Mouse (Mus musculus): ENCODE measurements around the gene Tlr2.
"Not testable (repeated sequence)": the region's sequence is repeated elsewhere in the genome, so short reads cannot be mapped to it uniquely, and the experiment has no call there.

Gene Tlr2

DNA sequence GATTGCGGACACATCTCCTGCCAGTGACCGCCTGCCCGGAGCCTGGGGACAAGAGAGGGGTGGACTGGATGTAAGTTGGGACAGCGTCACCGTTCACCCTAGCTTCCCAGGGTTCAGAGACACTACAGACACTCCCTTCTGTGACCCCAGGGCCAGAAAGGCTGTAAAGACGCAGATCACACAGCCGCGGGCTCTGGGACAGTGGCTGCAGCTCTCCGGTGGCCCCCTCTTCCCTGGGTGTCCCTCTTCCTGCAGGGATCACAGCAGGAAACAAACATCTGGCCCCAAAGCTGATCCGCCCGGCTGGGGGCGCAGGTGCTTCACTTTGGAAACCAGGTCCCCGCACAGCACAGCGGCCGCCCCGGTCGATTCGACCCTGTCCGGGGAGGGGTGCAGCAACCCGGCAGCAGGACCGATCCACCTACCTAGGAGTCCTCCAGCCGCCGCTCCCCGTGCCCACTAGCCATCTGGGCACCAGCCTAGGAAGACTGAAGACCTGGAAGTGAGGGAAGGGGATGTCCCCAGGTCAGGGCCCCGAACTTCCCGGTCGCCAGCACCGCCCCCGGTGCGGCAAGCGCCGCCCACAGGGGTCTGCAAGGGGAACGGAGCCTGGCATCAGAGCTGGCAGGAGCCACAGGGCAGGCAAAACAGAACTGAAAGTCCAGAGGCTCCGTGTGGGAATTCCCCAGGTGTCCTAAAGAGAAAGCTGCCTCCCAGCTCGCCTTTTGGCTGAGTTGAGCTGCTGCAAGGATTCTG lies at the start of gene Tlr2:
Gene Tlr2 (minus strand): TSS at position 673 of the 756 bp plus-strand sequence.
- peak; percentile 68 for DNase-seq (ENCODE audit: low spot score)

GRCm38 (mm10) chr3:83885163-83885562 lies 43.6 kb upstream of the Tlr2 start:
- no peak for DNase-seq (ENCODE audit: low spot score)

DNA sequence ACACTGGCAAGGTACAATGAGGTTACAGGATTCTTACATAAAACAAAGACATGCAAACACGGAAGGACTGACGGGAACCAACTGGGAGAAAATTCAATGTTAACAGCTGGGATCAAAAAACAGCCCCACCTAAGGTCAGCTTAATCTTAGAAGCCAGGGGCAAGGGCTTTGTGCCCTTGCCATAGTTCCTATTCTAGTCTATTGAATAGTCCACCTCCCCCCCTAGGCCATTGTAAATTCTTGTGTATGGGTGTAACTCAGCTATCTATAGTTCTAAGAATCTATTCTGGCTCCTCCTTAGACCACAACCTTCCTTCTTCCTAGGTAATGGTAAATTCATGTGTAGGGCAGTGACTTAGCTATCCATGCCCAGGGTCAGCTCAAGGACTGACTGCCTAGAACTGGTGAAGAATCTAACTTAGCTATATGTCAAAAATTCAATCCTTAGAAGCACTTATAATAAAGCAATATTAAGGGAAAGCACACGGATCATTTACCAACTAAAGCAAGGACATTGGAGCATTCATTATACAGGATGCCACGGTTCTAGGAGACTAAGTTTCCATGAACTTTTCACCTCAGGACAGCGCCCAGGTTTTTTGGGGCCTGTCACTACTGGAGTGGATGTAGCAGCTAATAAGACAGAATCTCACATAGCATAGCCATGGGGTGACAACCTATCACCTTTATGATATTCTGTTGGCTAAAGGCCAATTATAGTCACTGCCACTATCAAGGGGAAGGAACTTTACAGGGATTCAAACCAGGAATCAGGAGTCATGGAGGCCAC lies 37.9 kb upstream of the Tlr2 start:
- not testable (repeated sequence) for DNase-seq (ENCODE audit: low spot score)

DNA sequence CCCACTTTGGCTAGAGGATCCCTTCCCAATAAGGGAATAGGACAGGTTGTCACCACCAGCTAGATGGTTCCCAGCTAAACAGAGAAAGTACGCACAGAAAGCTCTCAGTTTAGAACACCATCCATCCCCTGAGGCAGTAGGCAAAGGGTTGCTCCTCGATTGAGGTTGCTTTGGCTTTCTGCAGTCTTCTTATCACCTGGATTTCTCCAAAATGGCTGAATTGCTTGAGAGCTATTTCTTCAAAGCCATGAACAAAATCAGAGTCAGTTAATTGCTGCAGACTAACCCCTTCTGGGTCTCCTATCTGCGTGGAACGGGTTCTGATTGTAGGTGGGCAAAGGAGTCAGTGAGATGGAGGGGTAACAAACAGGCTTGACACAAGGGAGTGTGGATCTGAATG lies 37.2 kb upstream of the Tlr2 start:
- no peak for DNase-seq (ENCODE audit: low spot score)

GRCm38 (mm10) chr3:83876299-83876698 lies 34.7 kb upstream of the Tlr2 start:
- no peak for DNase-seq (ENCODE audit: low spot score)

GRCm38 (mm10) chr3:83875078-83875477 lies 33.5 kb upstream of the Tlr2 start:
- not testable (repeated sequence) for DNase-seq (ENCODE audit: low spot score)

DNA sequence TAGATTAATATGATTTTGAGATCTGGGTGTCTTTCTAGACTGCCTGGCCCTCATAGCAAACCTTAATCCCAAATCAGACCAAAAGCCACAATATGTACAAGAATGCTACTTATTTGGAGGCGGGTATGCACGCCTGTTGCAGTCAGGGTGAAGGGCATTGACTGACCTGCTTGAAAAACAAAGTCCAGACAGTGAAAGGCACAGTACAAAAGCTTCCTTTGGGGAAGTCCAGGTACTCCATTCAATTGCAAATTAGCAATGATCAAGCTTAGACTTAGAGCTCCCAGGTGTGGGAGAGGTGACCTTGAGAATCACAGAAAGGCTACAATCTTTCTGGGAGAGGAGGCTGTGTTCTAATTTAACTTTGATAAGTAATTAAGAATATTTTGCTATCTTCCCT lies 31.3 kb upstream of the Tlr2 start:
- DNase-seq (ENCODE audit: low spot score), result not testable (repeated sequence)

- DNase-seq (ENCODE audit: low spot score), result not testable (repeated sequence)
These were observed 30.4 kb upstream of the Tlr2 start for GRCm38 (mm10) chr3:83871962-83872361.

GRCm38 (mm10) chr3:83871559-83871958 lies 30.0 kb upstream of the Tlr2 start:
- DNase-seq (ENCODE audit: low spot score), result not testable (repeated sequence)

DNA sequence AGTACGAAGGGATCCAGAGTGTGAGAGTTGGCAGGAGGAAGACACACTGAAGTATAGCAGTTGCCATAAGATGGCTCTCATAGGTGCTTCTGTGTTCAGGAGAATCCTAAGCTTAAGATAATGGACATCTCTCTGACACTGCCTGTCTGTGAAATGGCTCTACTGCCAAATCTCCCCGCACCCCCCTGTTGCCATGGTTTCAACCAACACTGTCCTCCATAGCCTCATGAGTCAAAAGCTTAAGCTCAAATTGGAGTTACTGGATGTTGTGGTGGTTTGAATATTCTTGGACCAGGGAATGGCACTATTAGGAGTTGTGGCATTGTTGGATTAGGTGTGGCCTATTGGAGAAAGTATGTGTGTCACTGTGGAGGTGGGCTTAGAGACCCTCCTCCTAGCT lies 28.2 kb upstream of the Tlr2 start:
- no peak for DNase-seq (ENCODE audit: low spot score)

- DNase-seq (ENCODE audit: low spot score), result not testable (repeated sequence)
These were observed 25.5 kb upstream of the Tlr2 start for GRCm38 (mm10) chr3:83867026-83867425.

- no peak for DNase-seq (ENCODE audit: low spot score)
These were observed 23.6 kb upstream of the Tlr2 start for GRCm38 (mm10) chr3:83865216-83865615.

GRCm38 (mm10) chr3:83864064-83864548 lies 22.5 kb upstream of the Tlr2 start:
- DNase-seq (ENCODE audit: low spot score), result no peak

- DNase-seq (ENCODE audit: low spot score), result peak; percentile 33
These were observed 21.4 kb upstream of the Tlr2 start for GRCm38 (mm10) chr3:83862956-83863355.

- DNase-seq (ENCODE audit: low spot score), result no peak
These were observed 18.0 kb upstream of the Tlr2 start for GRCm38 (mm10) chr3:83859595-83859994.

DNA sequence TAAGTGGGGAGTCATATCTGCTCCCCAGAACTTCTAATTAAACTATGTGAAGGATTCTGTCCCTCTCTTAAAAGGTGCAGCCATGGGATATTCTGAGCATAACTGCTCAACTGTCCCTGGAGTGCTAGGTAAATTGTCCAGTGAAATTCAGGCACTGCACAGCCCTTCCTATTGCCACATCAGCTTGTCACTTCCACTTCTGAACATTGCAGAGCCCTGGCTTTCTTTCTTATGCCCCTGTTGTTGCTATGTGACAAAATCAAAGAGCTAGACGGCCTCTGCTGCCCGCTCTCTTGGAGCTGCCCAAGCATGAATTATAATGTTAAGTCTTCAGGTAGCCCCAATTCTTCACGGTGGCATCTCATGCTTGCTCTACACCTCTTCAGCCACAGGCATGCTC lies 17.5 kb upstream of the Tlr2 start:
- no peak for DNase-seq (ENCODE audit: low spot score)

DNA sequence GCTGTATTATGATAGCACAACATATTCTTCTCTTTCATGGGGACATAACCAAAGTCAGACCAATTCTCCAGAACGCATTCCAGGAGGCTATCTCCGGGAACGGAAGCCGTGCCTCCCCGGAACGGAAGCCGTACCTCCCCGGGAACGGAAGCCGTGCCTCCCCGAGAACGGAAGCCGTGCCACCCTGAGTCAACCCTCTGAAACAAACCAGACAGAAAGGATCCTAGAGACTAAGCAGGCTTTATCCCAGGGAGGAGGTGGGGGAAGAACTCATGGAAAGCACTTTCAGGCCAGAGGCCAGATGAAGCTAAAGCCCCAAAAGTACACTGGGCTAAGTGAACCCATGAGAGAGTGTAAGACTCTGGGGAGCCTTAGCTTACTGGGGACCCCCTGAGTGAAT lies 16.1 kb upstream of the Tlr2 start:
- DNase-seq (ENCODE audit: low spot score), result no peak

GRCm38 (mm10) chr3:83855643-83856042 lies 14.1 kb upstream of the Tlr2 start:
- DNase-seq (ENCODE audit: low spot score), result no peak

DNA sequence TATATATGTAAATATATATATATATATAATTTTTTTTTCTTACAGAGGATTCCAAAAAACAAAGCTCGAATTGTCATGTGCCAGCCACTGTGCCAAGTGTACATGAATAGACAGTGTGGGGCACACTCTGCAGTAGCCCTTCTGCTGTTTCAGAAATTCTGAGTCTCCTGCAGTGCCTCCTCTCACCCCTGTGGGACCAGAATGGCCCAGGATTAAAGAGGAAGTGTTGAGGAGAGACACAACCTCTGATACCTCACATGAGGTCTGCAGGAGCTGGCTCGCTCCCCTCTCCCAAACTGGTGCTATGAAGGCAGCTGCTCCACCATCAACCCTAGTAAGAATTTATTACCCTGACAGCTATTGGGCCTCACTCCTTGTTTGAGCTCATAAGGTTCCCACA lies 7.8 kb upstream of the Tlr2 start:
- DNase-seq (ENCODE audit: low spot score), result no peak

DNA sequence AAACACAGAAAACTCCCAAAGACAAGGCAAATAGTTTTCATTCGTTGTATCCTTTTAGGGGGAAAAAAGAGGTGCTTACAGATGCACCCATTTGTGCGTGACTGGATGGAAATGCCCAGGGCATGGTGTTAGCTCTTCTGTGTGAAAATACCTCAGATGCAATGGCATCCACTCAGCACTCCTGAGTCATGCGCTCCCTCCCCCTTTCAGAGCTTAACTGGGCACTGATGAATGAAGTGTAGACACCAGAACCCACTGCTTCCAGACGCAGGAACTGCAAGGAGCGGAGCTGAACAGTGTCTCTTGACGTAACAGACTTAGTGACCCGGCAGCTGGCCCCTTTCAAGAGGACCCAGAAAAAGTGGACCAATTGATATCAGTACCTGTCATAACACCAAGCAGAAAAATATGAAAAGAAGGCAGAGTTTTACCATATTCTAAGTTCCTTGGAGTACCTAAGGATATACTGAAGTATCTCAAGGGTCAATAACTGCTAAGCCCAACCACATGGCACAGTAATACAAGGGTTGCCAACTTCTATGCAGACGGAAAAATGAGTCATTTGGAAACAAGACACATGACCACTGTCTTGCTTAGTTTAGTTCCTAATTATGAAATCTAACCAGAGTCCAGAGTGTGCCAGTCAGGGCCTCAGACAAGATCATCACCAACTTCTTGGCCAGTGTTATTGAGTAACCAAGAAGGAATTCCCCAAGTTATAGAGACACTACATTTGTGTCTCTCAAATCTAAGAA lies 3.4 kb upstream of the Tlr2 start:
- DNase-seq (ENCODE audit: low spot score), result no peak

DNA sequence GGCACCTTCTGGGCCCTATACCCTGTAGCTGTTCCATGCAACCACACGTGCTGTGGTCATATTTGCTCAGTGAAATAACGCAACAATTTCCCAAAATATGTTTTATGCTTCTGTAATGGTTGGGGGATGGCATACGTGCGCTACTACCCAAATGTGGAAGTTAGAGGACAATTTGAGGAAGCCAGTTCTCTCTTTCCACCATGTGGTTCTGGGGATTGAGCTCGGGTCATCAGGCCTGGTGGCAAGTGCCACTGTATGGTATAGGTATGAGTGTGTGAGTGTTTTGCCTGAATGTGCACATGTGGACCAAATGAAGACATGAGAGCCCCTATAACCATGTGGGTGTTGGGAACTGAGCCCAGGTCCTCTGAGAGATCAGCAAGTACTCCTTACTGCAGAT lies 2.1 kb downstream of the Tlr2 start:
- DNase-seq (ENCODE audit: low spot score), result no peak

DNA sequence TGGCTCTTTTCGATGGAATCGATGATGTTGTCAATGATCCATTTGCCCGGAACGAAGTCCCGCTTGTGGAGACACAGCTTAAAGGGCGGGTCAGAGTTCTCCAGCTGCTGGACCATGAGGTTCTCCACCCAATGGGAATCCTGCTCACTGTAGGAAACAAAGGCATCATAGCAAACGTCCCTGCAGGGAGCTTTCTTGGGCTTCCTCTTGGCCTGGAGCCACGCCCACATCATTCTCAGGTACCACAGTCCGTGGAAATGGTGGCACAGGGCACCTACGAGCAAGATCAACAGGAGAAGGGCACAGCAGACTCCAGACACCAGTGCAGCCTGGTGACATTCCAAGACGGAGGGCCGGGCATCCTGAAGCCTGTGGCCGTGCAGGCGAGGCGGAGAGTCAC lies 4.9 kb downstream of the Tlr2 start:
- DNase-seq (ENCODE audit: low spot score), result no peak

Measured in ovary, postnatal 14 days (tissue).